Mouse (Mus musculus): ENCODE results near the gene Galnt17. TPM values are rescaled to one million over a fixed set of nuclear protein-coding genes. Genes with fewer than 3 reads are reported as not detected.

The Galnt17 gene
- polyA plus RNA-seq, 1 experiment from 2014 or later = 7.8 TPM

DNA sequence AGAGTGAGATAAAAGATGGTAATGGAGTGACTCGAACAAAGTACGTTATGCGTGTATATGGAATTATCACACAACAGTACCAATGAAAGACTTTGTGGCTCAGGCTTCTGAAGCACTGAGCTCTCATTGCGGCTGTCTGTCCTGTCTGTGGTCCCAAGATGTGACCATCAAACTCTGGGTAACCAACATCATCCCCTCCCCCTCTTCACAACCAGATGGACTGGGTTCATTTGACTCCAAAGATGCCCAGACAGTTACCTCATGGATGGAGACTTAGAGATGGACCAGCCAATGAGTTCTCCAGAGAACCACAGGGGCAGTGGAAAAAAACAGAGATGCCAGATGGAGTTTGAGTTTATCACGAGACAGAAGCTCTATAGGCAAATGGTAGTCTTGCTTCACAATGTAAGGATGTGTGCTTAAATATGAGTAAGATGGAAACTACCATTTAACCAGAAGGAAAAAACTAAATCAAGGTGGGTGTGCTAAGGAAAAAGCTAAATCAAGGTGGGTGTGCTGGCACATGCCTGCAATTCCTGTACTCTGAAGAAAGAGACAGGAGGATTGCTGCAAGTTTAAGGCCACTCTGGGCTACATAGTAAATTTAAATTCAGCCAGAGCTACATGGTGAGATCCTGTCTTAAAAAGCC lies 190.8 kb downstream of the Galnt17 start:
- no peak overlapping the region for H3K4me3 ChIP-seq
- 0 out of 2 replicates have a peak, but pooled peaks cover 3% of the 10 kb centered on the region for H3K4me1 ChIP-seq (replicated peaks)
- no peaks in the 10 kb centered on the region for H3K36me3 ChIP-seq
- H3K9me3 ChIP-seq = no peaks in the 10 kb centered on the region
- H3K27me3 ChIP-seq = no peaks in the 10 kb centered on the region
- no peak overlapping the region for H3K9ac ChIP-seq
- no peak overlapping the region for H3K27ac ChIP-seq (replicated peaks)
- ATAC-seq (ENCODE audit: low FRiP score, low read depth) = no peak
- 89% methylated on average over 5 of the region's 5 CpGs for WGBS
- no peak overlapping the region for H3K4me2 ChIP-seq

DNA sequence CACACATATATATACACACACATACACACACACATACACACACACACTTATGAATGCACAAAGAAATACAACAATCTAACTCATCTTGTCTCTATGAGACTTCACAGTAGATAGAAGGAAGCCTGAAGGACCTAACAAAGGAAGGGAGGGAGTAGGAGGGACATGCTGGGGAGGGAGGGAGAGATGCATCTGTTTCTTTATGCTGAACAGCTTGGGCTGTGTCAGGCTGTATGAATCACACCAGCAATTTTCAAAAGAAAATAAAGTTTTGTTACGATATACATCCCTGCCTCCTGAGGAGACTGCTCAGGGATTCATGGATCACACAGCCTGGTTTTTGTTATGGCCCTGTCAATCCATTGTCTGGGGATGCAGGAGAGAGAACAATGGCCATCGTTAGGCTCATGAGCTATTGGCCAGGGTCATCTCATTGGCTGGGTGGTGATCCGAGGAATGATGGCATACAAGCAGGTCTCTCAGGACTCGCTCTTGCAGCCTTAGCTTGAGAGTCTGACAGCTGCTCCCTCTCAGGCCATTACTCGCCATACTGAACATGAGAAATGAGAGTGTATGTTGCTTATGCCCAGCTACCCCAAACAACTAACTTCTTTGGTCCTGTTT lies 194.3 kb downstream of the Galnt17 start:
- Histone ChIP-seq H3K27me3 (no peaks in the 10 kb centered on the region), H3K4me1 (replicated peaks) (no peaks in the 10 kb centered on the region), H3K27ac (replicated peaks) (no peak overlapping the region), H3K36me3 (no peaks in the 10 kb centered on the region; the same call in 1 of the 2 replicates), H3K4me3 (no peak overlapping the region), H3K9me3 (peaks cover 6% of the 10 kb centered on the region), H3K9ac (no peak overlapping the region), H3K4me2 (no peak overlapping the region)
- 26% methylated on average over 5 of the region's 5 CpGs for WGBS
- ATAC-seq (ENCODE audit: low FRiP score, low read depth) = no peak

DNA sequence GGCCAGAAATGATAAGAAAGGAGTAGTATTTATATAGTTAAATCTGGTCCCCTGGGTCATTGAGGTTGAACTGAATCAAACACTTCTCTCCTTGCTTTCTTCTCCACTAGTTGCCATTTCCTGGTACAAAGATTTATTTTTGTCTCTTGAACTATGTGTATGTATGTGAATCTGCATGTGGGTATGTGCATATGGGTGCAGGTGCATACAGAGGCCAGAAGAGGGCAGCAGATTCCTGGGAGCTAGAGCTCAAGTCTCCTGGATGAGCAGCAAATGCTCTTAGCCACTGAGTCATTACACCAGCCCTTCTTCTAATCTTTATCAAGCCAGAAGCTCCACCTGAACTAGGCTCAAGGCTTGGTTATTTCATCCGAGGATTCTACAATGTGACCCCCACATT lies 201.1 kb downstream of the Galnt17 start:
- Histone ChIP-seq H3K4me3 (no peak overlapping the region), H3K36me3 (no peaks in the 10 kb centered on the region; the same call in 1 of the 2 replicates)
- 95% methylated on average over 1 of the region's 1 CpGs for whole genome bisulfite sequencing

DNA sequence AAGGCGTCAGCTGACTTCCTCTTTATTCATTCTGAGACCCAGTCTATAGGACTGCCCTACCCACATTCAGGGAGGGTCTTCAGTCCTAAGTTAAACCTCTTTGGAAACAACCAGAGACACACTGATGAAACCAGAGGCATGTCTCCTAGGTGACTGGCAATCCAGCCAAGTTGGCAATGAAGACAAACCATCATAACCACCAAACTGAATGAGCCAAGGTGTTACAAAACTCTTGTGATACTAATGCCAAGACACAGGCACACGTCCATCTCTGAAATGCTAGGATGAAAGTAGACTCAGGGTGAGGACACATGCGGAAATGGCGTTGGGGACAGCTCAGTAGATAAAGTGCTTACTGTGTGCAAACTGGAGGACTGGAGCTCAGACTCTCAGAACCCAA lies 211.5 kb downstream of the Galnt17 start:
- H3K9me3 ChIP-seq = no peaks in the 10 kb centered on the region
- H3K4me1 ChIP-seq (replicated peaks) = no peaks in the 10 kb centered on the region
- no peaks in the 10 kb centered on the region for H3K27me3 ChIP-seq
- H3K4me2 ChIP-seq = no peak overlapping the region
- 92% methylated on average over 4 of the region's 4 CpGs for WGBS
- ATAC-seq (ENCODE audit: low FRiP score, low read depth) = no peak
- H3K4me3 ChIP-seq = no peak overlapping the region
- H3K27ac ChIP-seq (replicated peaks) = no peak overlapping the region
- no peaks in the 10 kb centered on the region for H3K36me3 ChIP-seq
- H3K9ac ChIP-seq = no peak overlapping the region

More for the DNA sequence above, 201.1 kb downstream of the Galnt17 start:
- Histone ChIP-seq H3K4me2 (no peak overlapping the region), H3K27me3 (no peaks in the 10 kb centered on the region), H3K9me3 (peaks cover 6% of the 10 kb centered on the region), H3K4me1 (replicated peaks) (no peaks in the 10 kb centered on the region), H3K9ac (no peak overlapping the region), H3K27ac (replicated peaks) (no peak overlapping the region)
- ATAC-seq (ENCODE audit: low FRiP score, low read depth) = no peak

DNA sequence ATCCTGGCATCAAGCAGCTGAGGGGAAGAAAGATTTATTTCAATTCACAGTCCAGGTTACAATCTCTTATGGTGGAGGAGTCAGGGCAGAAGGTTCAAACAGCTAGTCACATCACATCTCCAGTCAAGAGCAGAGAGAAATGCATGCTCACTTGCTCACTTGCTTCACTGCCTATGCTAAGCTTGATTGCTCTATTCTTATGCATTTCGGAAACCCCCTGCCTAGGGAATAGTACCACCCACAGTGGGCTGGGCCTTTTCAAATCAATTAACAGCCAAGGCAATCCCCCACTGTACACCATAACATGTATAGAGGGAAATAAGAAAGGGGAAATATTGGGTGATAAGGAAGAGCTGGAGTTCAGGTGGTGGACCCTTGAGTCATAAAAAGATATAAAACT lies 212.7 kb downstream of the Galnt17 start:
- Histone ChIP-seq H3K27me3 (no peaks in the 10 kb centered on the region), H3K27ac (replicated peaks) (no peak overlapping the region), H3K9me3 (no peaks in the 10 kb centered on the region), H3K36me3 (no peaks in the 10 kb centered on the region), H3K9ac (no peak overlapping the region), H3K4me1 (replicated peaks) (no peaks in the 10 kb centered on the region), H3K4me2 (no peak overlapping the region), H3K4me3 (no peak overlapping the region)
- ATAC-seq (ENCODE audit: low FRiP score, low read depth) = no peak
- WGBS = 85% methylated on average over 1 of the region's 1 CpGs

DNA sequence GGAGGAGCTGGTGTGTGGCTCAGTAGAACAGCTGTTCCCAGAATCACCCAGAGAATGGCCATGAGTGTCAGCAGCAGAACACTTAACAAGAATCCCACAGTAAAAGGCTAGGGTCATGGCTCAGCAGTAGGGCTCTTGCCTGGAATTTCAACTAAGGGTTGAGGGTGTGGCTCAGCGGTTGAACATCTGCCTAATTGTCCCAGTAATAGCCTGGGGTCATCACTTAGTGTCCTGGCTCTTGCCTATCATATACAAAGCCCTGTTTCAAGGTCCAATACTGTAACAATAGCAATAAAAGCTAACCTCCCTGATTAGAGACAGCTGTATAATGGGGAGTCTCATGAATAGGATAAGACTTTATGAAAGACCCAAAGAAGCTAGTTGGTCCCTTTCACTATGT lies 213.5 kb downstream of the Galnt17 start:
- no peak overlapping the region for H3K27ac ChIP-seq (replicated peaks)
- H3K27me3 ChIP-seq = no peaks in the 10 kb centered on the region
- no peak for ATAC-seq (ENCODE audit: low FRiP score, low read depth)
- H3K36me3 ChIP-seq = no peaks in the 10 kb centered on the region
- H3K4me3 ChIP-seq = no peak overlapping the region
- WGBS = 46% methylated on average over 1 of the region's 1 CpGs
- H3K9me3 ChIP-seq = no peaks in the 10 kb centered on the region
- no peaks in the 10 kb centered on the region for H3K4me1 ChIP-seq (replicated peaks)
- H3K9ac ChIP-seq = no peak overlapping the region
- H3K4me2 ChIP-seq = no peak overlapping the region

DNA sequence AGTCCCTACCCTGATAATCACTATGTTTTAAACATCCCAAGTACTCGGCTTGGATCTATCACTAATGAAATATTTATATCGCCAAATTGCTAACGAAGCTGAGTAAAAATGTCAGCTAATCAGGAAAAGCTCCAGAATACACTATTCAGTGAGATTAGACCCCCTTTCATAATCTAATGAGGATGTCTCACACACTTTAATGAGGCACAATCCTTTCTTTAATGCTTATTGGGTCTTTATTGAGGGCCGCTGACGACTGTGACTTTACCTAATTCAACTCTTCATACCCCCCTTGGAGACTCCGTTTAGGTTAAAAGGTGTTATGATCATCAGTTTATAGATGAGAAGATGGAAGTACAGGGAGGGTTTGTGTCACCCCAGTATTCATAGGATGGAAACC lies 214.2 kb downstream of the Galnt17 start:
- no peak for ATAC-seq (ENCODE audit: low FRiP score, low read depth)
- no peaks in the 10 kb centered on the region for H3K27me3 ChIP-seq
- H3K9ac ChIP-seq = no peak overlapping the region
- no peak overlapping the region for H3K4me3 ChIP-seq
- H3K27ac ChIP-seq (replicated peaks) = no peak overlapping the region
- 60% methylated on average over 6 of the region's 6 CpGs for WGBS
- H3K36me3 ChIP-seq = no peaks in the 10 kb centered on the region
- no peak overlapping the region for H3K4me2 ChIP-seq
- no peaks in the 10 kb centered on the region for H3K9me3 ChIP-seq
- H3K4me1 ChIP-seq (replicated peaks) = peaks cover under 1% of the 10 kb centered on the region; the same call in 1 of the 2 replicates

DNA sequence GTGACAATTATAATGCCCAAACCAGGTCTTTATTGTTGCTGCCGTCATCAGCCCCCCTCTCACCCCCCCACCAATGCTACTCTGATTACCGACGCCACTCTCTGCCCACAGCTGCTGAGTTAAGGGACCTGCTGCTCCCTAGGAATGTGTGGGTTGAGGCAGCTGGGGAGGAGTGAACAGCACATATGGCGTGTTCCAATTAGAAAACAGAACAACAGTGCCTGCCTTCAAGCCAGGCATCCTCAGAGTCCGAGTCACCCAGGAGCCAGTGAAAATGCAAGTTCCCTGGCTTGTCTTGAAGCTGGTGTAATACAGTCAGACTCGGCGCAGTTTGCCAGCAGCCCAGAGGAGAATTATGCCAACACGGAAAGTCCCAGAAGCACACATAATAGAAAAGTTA lies 218.4 kb downstream of the Galnt17 start:
- Histone ChIP-seq H3K9ac (no peak overlapping the region), H3K27me3 (no peaks in the 10 kb centered on the region), H3K36me3 (no peaks in the 10 kb centered on the region), H3K4me2 (no peak overlapping the region), H3K4me3 (no peak overlapping the region), H3K4me1 (replicated peaks) (peaks cover 9% of the 10 kb centered on the region), H3K9me3 (no peaks in the 10 kb centered on the region), H3K27ac (replicated peaks) (no peak overlapping the region)
- no peak for ATAC-seq (ENCODE audit: low FRiP score, low read depth)
- WGBS = 64% methylated on average over 8 of the region's 8 CpGs

DNA sequence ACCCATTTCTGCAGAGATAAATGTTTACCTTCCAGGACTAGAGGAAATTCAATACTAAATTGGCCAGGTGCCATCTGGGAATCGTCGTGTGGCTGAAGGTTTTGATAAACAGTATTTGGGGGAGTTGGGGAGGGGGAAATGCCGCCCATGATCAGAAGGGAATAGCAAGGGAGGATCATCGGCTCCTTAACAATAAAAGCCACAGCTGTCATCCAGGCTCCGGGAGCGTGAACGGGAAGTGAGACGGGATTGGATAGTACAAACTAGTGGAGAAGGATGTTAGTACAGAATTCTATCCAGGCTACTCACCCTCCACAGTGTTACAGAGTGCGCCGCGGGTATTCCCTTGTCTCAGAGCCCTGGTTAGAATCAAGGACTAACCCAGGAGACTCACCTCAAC lies 219.4 kb downstream of the Galnt17 start:
- Histone ChIP-seq H3K4me3 (no peak overlapping the region), H3K9me3 (no peaks in the 10 kb centered on the region), H3K27ac (replicated peaks) (no peak overlapping the region), H3K4me1 (replicated peaks) (peaks cover 15% of the 10 kb centered on the region), H3K9ac (no peak overlapping the region), H3K27me3 (no peaks in the 10 kb centered on the region), H3K36me3 (no peaks in the 10 kb centered on the region), H3K4me2 (no peak overlapping the region)
- 42% methylated on average over 11 of the region's 11 CpGs for WGBS
- no peak for ATAC-seq (ENCODE audit: low FRiP score, low read depth)

DNA sequence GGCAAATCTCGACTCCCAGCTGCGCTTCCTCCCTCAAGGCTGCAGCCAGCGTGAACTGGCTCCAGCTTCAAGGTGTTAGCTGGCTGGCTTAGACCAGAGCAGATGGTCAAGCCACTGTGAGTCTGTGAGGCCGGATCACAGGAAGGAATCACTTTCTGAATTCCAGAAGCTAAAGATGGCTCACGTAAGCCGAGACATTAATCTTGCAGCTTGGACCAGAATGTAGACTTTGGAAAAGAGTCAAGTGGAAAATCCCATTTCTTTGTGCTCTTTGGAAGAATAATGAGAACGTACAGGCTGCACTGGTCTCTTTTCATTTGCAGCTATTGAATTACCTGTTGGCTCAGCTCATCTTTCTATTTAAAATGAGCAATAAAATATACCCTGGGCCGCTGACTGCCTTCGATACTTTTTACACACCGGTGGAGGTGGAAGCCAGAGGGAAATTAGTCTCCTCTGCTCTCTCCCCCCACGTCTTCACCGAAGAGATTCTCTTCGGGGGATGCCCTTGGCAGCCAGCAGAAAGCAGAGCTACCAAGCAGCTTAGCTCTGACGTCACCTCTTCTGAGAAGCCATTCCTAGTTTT lies 225.1 kb downstream of the Galnt17 start:
- H3K27me3 ChIP-seq = no peaks in the 10 kb centered on the region
- peak overlapping the region; percentile 34 for H3K4me2 ChIP-seq
- H3K4me3 ChIP-seq = no peak overlapping the region
- peaks cover 30% of the 10 kb centered on the region for H3K4me1 ChIP-seq (replicated peaks)
- peak overlapping the region; percentile 78 for H3K27ac ChIP-seq (replicated peaks)
- no peak overlapping the region for H3K9ac ChIP-seq
- peak; percentile 69 for ATAC-seq (ENCODE audit: low FRiP score, low read depth)
- WGBS = 27% methylated on average over 14 of the region's 14 CpGs
- no peaks in the 10 kb centered on the region for H3K36me3 ChIP-seq
- no peaks in the 10 kb centered on the region for H3K9me3 ChIP-seq

DNA sequence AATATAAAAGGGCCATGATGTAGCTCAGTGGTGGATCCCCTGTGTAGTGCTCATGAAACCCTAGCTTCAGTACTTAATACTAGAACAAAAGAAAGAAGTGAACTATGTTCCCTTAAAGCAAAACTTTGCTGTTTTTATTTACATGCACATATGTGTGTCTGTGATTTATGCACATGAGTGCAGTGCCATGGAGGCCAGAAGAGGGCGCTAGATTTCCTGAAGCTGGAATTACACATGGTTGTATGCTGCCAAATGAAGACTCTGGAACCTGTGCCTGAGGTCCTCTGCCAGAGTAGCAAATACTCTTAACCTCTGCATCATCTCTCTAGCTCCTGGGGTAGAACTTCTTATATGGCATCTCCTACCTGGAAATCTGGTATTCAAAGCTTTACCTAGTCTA lies 230.6 kb downstream of the Galnt17 start:
- 37% methylated on average over 1 of the region's 1 CpGs for WGBS
- no peak overlapping the region for H3K27ac ChIP-seq (replicated peaks)
- H3K4me3 ChIP-seq = no peak overlapping the region
- ATAC-seq (ENCODE audit: low FRiP score, low read depth) = no peak
- H3K36me3 ChIP-seq = no peaks in the 10 kb centered on the region
- H3K4me2 ChIP-seq = no peak overlapping the region
- H3K9me3 ChIP-seq = no peaks in the 10 kb centered on the region
- no peaks in the 10 kb centered on the region for H3K27me3 ChIP-seq
- H3K4me1 ChIP-seq (replicated peaks) = peaks cover 13% of the 10 kb centered on the region; the same call in 1 of the 2 replicates
- no peak overlapping the region for H3K9ac ChIP-seq

DNA sequence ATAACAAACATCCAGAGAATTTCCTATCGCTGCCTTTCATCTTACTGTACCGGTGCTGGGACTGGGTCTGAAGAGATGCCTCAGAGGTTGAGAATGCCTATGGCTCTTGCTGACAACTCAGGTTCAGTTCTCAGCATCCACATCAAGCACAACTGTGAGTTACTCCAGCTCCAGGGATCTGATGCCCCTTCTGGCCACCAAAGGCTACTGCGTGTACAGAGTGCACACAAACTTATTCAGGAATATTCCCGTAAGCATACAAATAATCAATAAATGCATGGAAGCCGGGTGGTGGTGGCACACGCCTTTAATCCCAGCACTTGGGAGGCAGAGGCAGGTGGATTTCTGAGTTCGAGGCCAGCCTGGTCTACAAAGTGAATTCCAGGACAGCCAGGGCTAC lies 232.5 kb downstream of the Galnt17 start:
- Histone ChIP-seq H3K9me3 (no peaks in the 10 kb centered on the region), H3K4me1 (replicated peaks) (no peaks in the 10 kb centered on the region), H3K27ac (replicated peaks) (no peak overlapping the region), H3K36me3 (no peaks in the 10 kb centered on the region), H3K4me2 (no peak overlapping the region), H3K4me3 (no peak overlapping the region), H3K27me3 (no peaks in the 10 kb centered on the region), H3K9ac (no peak overlapping the region)
- ATAC-seq (ENCODE audit: low FRiP score, low read depth) = no peak
- 94% methylated on average over 7 of the region's 7 CpGs for WGBS
